Mouse (Mus musculus) spleen, postnatal 36 days (tissue): ENCODE data around the gene Pml.

Experiments used
- DNase-seq, 2 experiments: peaks; one replicate each; pipeline ENCODE4 v3.0.0; 2022; ENCODE audit warnings: low spot score in 2 of 2, mixed read lengths in 1 of 2

The Pml gene

DNA sequence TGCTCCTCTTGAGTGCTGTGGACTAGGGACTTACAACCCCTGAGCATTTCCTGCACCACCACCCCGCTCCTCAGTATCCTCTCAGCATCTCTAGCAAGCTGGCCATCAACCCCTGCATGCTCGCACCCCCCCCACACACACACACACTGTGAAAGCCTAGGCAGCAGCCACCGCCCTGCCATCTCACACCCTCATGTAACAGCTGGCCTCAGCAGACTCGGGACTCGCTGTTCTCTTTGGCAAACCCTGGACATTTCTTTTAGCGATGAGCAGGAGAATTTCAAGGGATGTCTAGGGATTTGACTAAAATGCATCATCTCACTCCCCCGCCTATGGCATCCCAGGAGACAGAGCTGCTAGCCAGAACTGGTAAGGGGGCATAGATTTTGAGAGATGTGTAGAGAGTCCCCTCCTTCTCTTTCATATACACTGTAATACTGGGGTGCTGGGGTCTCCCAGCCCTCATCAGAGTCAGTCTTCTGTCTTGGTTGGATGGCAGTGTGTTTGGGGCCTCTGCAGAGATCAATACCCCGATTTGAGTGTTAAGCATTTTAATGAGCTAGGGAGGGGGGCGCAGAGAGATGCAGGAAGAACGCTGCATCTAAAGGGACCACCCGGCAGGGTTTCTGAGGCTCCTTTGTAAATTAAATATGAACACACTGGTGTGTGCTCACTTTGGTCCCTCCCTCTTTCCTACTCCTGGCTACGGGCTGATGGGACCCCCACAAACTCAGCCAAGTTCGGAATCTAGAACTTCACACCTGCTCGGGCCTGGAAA is 46.7 kb downstream of the Pml start:
- DNase-seq: no peak

GRCm38 (mm10) chr9:58201861-58202549 is 47.6 kb downstream of the Pml start:
- no peak for DNase-seq

GRCm38 (mm10) chr9:58201091-58201842 is 48.3 kb downstream of the Pml start:
- no peak for DNase-seq

DNA sequence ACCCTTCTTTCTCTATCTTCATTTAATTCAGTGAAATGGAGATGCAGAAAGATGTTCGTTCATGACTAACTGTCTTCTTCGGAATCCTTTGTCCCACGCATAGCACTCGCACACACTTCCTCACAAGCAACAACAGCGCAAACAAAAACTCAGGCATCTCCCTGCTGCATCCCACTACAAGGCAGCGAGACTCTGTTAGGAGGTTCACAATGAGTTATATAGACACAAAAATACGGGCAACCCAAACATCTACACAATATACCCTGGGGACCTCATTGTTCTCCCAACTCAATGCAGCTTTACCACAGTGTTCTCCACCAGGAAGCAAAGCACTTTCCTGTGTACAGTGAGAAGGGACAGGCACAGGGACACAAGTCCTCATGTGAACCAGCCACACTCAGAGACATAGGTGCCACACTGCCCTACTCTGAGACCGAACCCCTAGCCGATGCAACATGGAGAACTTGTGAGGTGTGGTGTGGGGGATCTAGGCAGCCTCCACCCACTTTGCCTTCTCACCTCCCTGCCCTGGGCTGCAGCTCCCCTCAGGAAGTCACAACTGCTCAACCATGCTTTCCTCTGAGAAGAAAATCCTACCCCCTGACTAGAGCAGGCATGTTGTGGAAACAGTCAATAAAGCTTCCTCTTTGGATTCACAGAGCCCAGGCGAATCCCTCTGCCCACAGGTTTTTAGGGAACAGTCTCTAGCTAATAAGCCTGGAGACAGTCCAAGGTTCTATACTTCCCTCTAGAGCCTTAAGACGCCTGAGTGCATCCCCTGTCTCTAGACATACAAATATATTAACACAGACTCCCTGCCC is 49.1 kb downstream of the Pml start:
- DNase-seq: no peak

DNA sequence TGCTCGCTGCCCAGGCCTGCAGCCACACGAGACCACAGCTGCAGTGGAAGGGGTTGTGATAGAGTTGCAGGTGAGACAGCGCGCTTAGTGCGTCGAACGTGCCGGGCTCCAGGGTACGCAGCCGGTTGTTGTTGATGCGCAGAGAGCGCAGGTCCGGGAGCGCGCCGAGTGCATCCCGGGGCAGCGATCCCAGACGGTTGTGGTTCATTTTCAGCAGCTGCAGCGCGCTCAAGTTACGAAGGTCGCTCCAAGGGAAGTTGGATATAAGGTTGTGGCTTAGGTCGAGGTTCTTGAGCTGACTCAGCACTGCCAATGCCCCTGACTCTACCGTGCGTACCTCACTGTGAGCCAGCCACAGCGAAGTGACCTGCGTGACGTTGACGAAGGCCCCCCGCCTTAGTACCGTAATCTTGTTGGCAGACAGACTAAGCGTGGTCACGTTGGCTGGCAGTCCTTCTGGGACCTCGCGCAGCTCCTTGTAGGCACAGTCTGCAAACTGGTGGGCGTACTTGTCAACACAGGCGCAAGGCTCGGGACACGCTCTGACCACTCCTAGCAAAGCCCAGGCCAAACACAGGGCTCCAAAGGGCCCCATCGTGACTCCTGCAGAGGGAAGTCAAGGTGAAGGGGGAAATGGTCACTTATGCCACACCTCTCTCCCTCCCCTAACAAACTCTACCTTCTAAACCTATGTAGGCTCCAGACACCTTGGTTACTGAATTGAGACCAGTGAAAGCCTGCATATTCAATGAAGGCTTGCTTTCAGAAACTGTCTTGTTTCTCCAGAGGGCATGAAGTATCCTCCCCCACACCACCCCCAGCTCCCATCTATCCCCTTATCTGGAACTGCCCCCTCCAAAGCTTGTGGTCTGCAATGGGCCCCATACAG is 50.0 kb downstream of the Pml start:
- no peak for DNase-seq

DNA sequence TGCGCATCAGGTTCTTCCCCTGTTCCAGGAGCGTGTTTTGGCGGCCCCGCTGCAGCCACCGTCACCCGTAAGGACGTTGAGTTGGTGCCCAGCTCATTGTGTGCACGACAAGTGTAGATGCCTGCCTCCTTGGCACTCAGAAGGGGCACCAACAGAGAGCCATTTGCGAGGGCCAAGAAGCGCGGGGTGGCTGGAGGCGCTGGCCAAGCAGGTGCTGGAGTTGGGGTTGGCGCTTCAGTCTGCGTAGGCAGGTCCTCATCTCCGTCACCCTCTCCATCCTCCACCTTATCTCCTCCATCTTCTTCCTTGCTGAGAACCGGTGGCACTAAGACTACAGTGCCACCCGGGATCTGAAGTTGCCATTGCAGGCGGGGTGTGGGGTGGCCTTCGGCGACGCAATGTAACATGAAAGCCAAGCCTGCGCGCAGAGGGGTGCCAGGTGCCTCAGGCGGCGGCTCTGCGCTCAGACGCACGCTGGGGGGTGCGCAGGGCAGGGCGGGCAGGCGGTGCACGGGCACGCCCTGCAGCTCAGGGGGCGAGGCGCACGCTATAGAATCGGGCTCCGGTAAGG is 50.7 kb downstream of the Pml start:
- peak in 1 of 2 experiments; percentile 39 for DNase-seq

- peak; percentile 55 to 56 for DNase-seq
Measured at GRCm38 (mm10) chr9:58197781-58198701, 51.5 kb downstream of the Pml start.

DNA sequence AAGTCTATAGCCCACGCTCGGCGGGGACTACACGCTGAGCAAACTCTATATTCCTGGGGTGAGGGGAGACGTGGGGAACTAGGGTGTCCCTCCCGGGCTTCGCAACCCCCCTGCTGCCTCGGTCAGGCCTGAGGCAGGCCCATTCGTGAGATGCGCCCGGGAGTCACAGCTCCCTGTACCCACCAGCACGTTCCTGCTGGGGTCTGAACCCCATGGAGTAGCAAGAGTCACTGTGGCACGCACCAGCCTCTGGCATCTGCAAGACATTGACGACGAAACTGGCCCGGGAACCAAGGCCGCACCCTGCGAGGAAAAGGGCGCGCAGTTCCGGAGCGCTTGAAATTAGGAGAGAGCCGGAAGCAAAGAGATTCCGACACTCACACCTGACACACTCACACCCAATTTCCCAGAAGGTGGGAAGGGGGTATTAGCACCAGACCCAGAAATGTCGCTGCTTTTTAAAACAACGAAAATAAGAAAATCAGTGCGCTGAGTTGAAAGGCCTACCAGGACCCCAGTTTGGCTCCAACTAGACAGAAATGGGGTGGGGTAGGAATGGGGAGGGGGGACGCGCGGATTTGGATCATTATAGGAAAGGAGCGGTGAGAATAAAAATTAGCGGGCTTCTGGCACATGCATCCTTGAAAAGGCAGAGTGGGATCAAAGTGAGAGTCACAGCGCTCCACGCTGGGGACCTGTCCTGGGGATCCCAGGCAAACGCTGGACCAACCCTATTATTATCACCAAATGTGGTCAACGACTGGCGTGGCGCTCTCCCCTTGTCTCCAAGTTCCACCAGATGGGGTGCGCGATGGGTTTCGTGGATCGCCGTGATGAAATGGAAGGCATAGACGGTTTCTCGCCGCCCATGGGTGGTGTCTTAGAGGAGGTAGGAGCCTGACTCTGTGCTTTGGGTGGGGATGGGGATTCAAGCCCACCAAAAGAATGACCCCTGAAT is 52.7 kb downstream of the Pml start:
- DNase-seq: no peak

DNA sequence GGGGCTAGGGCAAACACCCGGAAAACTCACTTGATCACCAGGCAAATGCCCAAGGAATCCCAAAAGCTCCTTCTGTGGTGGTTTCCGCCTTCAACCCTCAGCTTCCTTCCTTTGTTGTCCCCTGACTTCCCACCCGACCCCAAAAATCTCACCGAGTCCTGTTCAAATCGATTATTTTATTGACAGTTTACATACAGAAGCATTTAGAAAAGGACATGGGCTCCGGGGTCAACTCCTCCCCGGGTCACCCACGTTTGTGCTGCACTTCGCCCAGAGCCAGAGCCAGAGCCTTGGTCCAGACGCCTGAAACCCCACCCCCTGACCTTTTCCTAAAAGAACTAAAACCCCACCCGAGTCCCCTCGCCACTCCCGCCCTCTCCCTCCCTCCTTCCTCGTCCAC is 53.4 kb downstream of the Pml start:
- DNase-seq: no peak

GRCm38 (mm10) chr9:58195671-58196070 is 53.9 kb downstream of the Pml start:
- no peak for DNase-seq

- no peak for DNase-seq
Measured at GRCm38 (mm10) chr9:58194222-58194621, 55.4 kb downstream of the Pml start.

DNA sequence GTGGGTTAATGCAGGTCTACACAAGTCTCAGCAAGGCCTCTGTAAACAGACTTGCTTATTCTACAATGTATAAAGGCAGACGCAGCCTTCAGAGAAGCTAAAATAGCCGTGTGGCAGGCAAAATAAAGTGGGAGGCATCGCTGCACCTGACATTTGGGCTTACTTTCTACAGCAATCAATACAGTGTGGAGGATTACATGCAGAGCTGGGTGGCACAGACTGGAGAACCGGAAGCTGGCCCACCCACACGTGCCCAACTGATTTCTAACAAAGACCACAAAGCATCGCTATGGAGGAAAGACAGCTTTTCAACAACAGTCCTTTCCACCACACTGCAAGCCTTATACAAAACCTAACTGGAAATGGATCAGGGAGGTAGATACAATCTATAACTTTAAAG is 65.1 kb downstream of the Pml start:
- no peak for DNase-seq

DNA sequence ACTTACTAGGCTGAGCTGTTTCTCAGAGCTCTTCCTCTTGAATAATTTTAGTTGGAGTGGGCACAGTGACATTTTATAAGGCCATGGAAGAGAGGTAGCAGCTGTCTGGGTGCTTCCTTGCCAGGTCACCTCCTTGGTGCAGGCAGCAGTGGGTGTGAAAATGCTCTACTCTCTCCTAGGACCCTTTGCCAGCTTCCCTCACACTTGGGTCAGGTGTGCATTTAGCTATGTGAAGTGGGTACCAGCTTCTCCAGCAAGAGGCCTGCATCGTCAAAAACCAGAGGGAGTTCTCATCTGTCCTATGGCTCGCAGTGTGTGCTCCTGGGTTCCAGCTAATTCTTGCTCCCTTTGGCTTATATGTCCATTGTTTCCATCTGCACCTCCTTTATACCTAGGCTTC is 70.2 kb downstream of the Pml start:
- no peak for DNase-seq

DNA sequence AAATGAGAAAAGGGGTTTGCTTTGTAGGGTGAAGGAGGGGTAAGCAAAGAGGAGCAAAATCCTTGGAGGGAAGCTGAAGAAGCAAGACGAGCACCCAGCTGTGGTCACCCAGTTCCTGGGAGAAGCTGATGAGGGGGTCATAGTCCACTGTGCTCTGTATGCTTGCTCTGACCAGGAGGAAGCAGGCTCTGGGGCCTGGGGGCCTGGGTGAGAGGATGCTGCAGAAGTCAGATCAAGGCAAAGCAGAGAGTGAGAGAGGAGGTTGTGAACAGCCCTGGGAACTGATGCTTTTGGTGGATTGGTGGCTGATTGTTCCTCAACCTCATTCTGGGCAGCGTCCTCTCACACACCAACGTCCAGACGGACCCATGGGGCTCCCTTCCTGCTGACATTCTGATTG is 72.4 kb downstream of the Pml start:
- no peak for DNase-seq

- DNase-seq: no peak
Measured at GRCm38 (mm10) chr9:58175745-58176487, 73.7 kb downstream of the Pml start.

DNA sequence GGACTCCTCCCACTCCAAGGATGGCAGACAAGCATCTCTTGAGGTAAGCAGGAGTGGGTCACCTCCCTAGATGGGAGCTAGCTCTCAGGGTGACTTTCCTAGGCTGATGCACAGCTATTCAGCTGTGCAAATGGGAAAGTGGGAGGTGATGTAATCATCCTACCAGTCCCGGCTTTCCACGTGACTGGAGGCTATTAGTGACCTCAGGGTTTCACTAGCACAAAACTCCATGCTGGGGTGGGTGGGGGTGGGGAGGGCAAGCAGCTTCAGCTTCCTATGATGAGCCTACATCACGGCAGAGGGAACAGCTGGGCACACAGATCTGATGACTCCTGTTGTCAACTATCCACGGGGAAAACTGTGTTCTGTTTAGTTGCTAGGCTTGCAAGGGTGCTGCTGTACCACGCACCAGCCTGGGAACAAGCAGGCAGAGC is 74.8 kb downstream of the Pml start:
- DNase-seq: no peak

GRCm38 (mm10) chr9:58172863-58173262 is 76.7 kb downstream of the Pml start:
- no peak for DNase-seq
